Comparison of ENCODE assay signal across 9 mouse cellular contexts in genomic region chr8:11701033-11701362, GRCm38 (mm10). TPM values are rescaled to one million over a fixed set of nuclear protein-coding genes. Genes with fewer than 3 reads are reported as not detected.
DNase-seq lines count a peak whose midpoint lies in the region; ATAC-seq lines count a peak whose summit lies in the region.
"Had no signal": no experiment of that assay in that cellular context is flagged by ENCODE, and none has a peak within 500 bp of the region (broad histone marks: within the 10 kb centered on the region; RNA-seq: fewer than 3 reads in every experiment).

TSS of gene 1700016D06Rik (minus strand) at chr8:11701063.

- H3K27me3 ChIP-seq in liver, embryonic 11.5 days (replicated peaks; ENCODE audit: control insufficient read depth, insufficient read depth, low read length): peaks cover 2% of the 10 kb centered on the region; the same call in 1 of the 2 replicates
- no peaks in the 10 kb centered on the region for H3K27me3 ChIP-seq in forebrain, embryonic 13.5 days
- peaks cover 10% of the 10 kb centered on the region for H3K27me3 ChIP-seq in limb, embryonic 12.5 days
- H3K27me3 ChIP-seq in neural tube, embryonic 14.5 days (ENCODE audit: control insufficient read depth, insufficient read depth, low read length): no peaks in the 10 kb centered on the region

- H3K27ac ChIP-seq in liver, embryonic 11.5 days (ENCODE audit: low read depth, low read length): no peak within 1 kb of the TSS
- H3K27ac ChIP-seq in forebrain, embryonic 13.5 days: no peak within 1 kb of the TSS
- H3K27ac ChIP-seq in limb, embryonic 12.5 days: no peak within 1 kb of the TSS
- H3K27ac ChIP-seq in neural tube, embryonic 14.5 days (ENCODE audit: low read depth, low read length): no peak within 1 kb of the TSS

- no peak for DNase-seq in liver, embryonic 11.5 days (ENCODE audit: low spot score)
- no peak for DNase-seq in liver
- DNase-seq in thymus, postnatal 0 days (ENCODE audit: low spot score): no peak
- no peak for DNase-seq in urinary bladder, adult 2 months (ENCODE audit: low spot score)
- no peak for DNase-seq in layer of hippocampus, postnatal 14 days (ENCODE audit: low spot score in 2 of 2)

- no peak within 1 kb of the TSS for H3K9ac ChIP-seq in liver, embryonic 11.5 days (ENCODE audit: low read depth, low read length)
- peak within 1 kb of the TSS; percentile 52 for H3K9ac ChIP-seq in forebrain, embryonic 13.5 days
- peak within 1 kb of the TSS; percentile 58; the same call in 1 of the 2 replicates for H3K9ac ChIP-seq in limb, embryonic 12.5 days (replicated peaks)
- H3K9ac ChIP-seq in neural tube, embryonic 14.5 days (replicated peaks; ENCODE audit: low read depth, low read length): no peak within 1 kb of the TSS

- no peaks in the 10 kb centered on the region for H3K9me3 ChIP-seq in liver, embryonic 11.5 days (ENCODE audit: control insufficient read depth, low read length)
- no peaks in the 10 kb centered on the region for H3K9me3 ChIP-seq in forebrain, embryonic 13.5 days (replicated peaks)
- no peaks in the 10 kb centered on the region; the same call in 1 of the 2 replicates for H3K9me3 ChIP-seq in limb, embryonic 12.5 days
- H3K9me3 ChIP-seq in neural tube, embryonic 14.5 days (ENCODE audit: control insufficient read depth, low read length): no peaks in the 10 kb centered on the region

- H3K4me2 ChIP-seq in liver, embryonic 11.5 days: peak within 1 kb of the TSS; percentile 46
- peak within 1 kb of the TSS; percentile 54 for H3K4me2 ChIP-seq in forebrain, embryonic 13.5 days
- H3K4me2 ChIP-seq in limb, embryonic 12.5 days: peak within 1 kb of the TSS; percentile 53
- H3K4me2 ChIP-seq in neural tube, embryonic 14.5 days (ENCODE audit: low read depth, low read length): peak within 1 kb of the TSS; percentile 32

- peaks cover 6% of the 10 kb centered on the region; the same call in 1 of the 2 replicates for H3K4me1 ChIP-seq in liver, embryonic 11.5 days (replicated peaks; ENCODE audit: control insufficient read depth, insufficient read depth, low read length)
- H3K4me1 ChIP-seq in forebrain, embryonic 13.5 days: peaks cover 4% of the 10 kb centered on the region; the same call in 1 of the 2 replicates
- peaks cover 13% of the 10 kb centered on the region for H3K4me1 ChIP-seq in limb, embryonic 12.5 days (replicated peaks)
- no peaks in the 10 kb centered on the region for H3K4me1 ChIP-seq in neural tube, embryonic 14.5 days (ENCODE audit: control insufficient read depth, insufficient read depth, low read length)

- ATAC-seq in liver, embryonic 11.5 days (replicated peaks; ENCODE audit: low FRiP score): no peak
- ATAC-seq in forebrain, embryonic 13.5 days: no peak
- no peak for ATAC-seq in limb, embryonic 12.5 days (ENCODE audit: insufficient number of reproducible peaks, insufficient read depth, low FRiP score, low TSS enrichment, low read depth)
- no peak for ATAC-seq in neural tube, embryonic 14.5 days (ENCODE audit: low read depth)

- WGBS in liver, embryonic 11.5 days: 48% methylated on average over 6 of the region's 6 CpGs
- 66% methylated on average over 6 of the region's 6 CpGs for WGBS in forebrain, embryonic 13.5 days
- 69% methylated on average over 6 of the region's 6 CpGs for WGBS in limb, embryonic 12.5 days
- WGBS in neural tube, embryonic 14.5 days: 77% methylated on average over 6 of the region's 6 CpGs

- H3K4me3 ChIP-seq in liver, embryonic 11.5 days (ENCODE audit: low read depth, low read length): no peak within 1 kb of the TSS
- peak within 1 kb of the TSS; percentile 20 for H3K4me3 ChIP-seq in forebrain, embryonic 13.5 days
- H3K4me3 ChIP-seq in limb, embryonic 12.5 days (replicated peaks): peak within 1 kb of the TSS; percentile 25
- no peak within 1 kb of the TSS for H3K4me3 ChIP-seq in neural tube, embryonic 14.5 days (ENCODE audit: low read depth, low read length)

- H3K36me3 ChIP-seq in liver, embryonic 11.5 days (ENCODE audit: control insufficient read depth, insufficient read depth, low read length): no peaks in the 10 kb centered on the region
- no peaks in the 10 kb centered on the region for H3K36me3 ChIP-seq in forebrain, embryonic 13.5 days (ENCODE audit: poor library complexity, severe bottlenecking)
- no peaks in the 10 kb centered on the region for H3K36me3 ChIP-seq in limb, embryonic 12.5 days
- H3K36me3 ChIP-seq in neural tube, embryonic 14.5 days (ENCODE audit: control insufficient read depth, insufficient read depth, low read length): no peaks in the 10 kb centered on the region

RNA-seq across cellular contexts. Expression of gene 1700016D06Rik, which starts in this region (rescaled TPM):
- polyA plus RNA-seq in liver, embryonic 11.5 days (2014; fragmentation: Nextera tagmentation; extraction: Ambion mirVana): not detected in 2 replicates
- not detected in 2 replicates for polyA plus RNA-seq in forebrain, embryonic 13.5 days (2015; fragmentation: Nextera tagmentation; extraction: Ambion mirVana)
- polyA plus RNA-seq in limb, embryonic 12.5 days (2016; fragmentation: Nextera tagmentation; extraction: Ambion mirVana): not detected in 2 replicates
- polyA plus RNA-seq in neural tube, embryonic 14.5 days (2014; fragmentation: Nextera tagmentation; extraction: Ambion mirVana): not detected in 2 replicates
- polyA plus RNA-seq in thymus, postnatal 0 days (2015; fragmentation: Nextera tagmentation; extraction: Ambion mirVana): not detected in 2 replicates
- polyA plus RNA-seq in urinary bladder, adult 2 months (2012; rRNA removed): not detected in 2 replicates
- total RNA-seq in layer of hippocampus, postnatal 14 days (2021): not detected
- polyA plus RNA-seq: lung, postnatal 0 days had no signal

Comparison
In these comparisons a context has a peak if more than half of its experiments do, and no peak if none do; other contexts are left out.
1. H3K4me3 ChIP-seq: peak in forebrain, embryonic 13.5 days (single experiment) and limb, embryonic 12.5 days (single experiment); none in liver, embryonic 11.5 days (single experiment) and neural tube, embryonic 14.5 days (single experiment).
2. H3K9ac ChIP-seq: peak in forebrain, embryonic 13.5 days (single experiment) and limb, embryonic 12.5 days (single experiment); none in liver, embryonic 11.5 days (single experiment) and neural tube, embryonic 14.5 days (single experiment).
3. Peak in every context shown above with its lines, with median percentiles within 50 percentile points of each other: H3K4me2 ChIP-seq.